Mouse (Mus musculus): ENCODE data around the gene Tst.

- no peak for TF ChIP-seq CTCF (IDR thresholded peaks at IDR 0.05; ENCODE audit: extremely low read depth, insufficient read depth, insufficient read length, insufficient replicate concordance)
- no peak for TF ChIP-seq POLR2A (IDR thresholded peaks at IDR 0.05; ENCODE audit: low read depth, low read length)
Observed at GRCm38 (mm10) chr15:78365916-78366315, 39.8 kb downstream of the Tst start.
